Mouse (Mus musculus): ENCODE measurements around the gene Mybpc3. TPM values are rescaled to one million over a fixed set of nuclear protein-coding genes. Genes with fewer than 3 reads are reported as not detected.
"Not testable (repeated sequence)": the region's sequence is repeated elsewhere in the genome, so short reads cannot be mapped to it uniquely, and the experiment has no call there.

Gene Mybpc3
- polyA plus RNA-seq, 1 experiment from 2014 or later: 0.36 TPM

DNA sequence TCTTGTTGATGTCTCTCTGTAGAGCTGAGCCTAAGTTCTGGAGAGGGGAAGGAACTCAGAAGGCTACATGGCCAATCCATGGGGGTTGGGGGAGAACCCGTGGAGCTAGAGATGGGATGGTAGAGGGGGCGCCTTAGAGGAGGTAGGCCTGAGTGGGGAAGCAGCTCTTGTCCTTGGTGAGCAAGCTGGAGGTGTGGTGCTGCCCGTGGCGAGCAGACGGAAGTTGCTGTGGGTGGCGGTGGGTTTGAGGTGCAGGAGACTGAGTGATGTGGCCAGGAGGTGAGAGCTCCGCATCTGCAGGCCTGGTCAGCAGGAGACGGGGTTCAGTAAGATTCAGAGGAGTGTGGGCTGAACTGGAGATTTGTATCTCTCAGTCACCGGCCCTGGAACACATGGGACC, 30.5 kb upstream of the Mybpc3 start:
- DNase-seq (ENCODE audit: low spot score): no peak

DNA sequence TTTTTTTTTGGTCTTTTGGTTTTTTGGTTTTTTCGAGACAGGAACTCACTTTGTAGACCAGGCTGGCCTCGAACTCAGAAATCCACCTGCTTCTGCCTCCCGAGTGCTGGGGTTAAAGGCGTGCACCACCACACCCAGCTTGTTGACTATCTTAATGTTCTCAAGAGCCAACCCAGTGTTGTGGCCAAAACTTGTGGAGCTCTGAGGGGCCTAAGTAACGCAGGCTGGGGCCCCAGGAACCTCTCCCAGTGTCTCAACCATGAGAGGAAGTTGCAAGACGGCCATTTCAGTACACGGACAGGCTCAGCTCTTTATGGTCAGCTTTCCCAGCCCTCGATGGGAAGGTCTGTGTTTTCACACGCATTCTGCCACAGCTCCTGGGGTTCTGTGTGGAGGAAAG, 29.0 kb upstream of the Mybpc3 start:
- DNase-seq (ENCODE audit: low spot score): no peak

DNA sequence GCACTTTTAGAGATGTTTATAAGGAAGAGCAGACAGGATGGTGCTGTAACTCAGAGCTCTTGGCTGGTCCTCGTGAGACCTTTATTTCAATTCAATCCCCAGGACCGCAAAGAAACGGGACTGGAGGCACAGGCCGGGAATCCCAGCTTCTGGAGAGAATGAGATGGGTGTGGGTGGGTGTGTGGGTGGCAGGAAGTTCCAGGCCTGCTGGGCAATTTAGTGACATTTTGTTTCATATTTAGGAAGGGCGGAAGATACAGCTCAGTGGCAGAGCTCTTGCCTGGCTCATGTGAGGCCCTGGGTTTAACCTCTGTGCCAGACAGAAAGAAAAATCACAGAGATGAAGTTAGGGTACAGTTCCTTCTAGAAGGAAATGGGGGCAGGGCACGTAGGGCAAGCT, 27.7 kb upstream of the Mybpc3 start:
- DNase-seq (ENCODE audit: low spot score): no peak

DNA sequence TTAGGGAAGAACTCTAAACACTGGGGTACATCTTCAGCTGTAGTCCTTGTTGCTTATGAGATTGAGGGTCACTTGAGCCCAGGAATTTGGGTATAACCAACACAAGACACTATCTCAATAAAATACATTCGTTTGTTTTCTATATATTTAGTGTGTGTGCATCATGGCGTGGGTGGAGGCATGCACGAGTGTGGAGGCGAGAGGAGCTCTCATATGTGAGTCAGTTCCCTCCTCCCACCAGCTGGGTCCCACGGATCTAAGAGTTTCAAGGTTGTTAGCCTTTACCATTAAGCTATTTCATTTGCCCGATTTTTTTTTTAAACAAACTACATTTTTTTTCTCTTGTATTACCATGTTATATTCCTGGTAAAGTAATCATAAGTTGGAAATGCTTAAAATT, 27.1 kb upstream of the Mybpc3 start:
- no peak for DNase-seq (ENCODE audit: low spot score)

DNA sequence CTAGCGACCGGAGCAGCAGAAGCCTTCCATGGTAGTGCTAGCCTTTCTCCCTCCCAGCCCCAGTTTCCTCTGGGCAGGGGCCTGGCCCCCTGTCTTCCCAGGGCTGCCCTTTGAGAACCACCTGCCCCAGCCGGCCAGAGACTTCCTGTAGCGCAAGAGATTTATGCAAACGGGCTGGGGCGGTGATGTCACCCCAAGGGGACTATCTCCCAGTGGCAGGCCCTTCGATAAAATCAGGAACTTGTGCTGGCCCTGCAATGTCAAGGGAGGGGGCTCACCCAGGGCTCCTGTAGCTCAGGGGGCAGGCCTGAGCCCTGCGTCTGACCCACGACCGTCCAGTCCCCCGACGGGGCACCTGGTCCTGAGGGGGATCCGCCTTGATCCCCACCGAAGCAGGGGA, 21.4 kb upstream of the Mybpc3 start:
- DNase-seq (ENCODE audit: low spot score): no peak

DNA sequence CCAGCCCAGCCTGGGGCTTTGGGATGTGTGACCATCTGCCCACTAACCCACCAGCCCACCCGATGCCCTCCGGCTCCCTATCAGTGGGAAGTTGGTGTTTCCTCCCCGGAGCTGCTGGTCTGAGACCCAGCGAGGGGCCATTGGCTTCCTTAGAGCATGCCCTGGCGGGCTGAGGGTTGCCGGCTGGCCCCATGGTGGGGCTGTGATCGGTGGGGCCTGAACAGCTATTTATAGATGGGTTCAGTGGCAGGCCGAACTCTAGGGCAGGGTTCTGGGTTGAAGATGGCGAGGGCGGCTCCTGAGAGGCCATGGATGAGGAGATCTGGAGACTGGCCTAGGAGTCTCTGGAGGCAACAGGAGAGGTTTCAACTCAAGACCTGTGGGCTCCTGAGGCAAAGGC, 20.9 kb upstream of the Mybpc3 start:
- DNase-seq (ENCODE audit: low spot score): no peak

DNA sequence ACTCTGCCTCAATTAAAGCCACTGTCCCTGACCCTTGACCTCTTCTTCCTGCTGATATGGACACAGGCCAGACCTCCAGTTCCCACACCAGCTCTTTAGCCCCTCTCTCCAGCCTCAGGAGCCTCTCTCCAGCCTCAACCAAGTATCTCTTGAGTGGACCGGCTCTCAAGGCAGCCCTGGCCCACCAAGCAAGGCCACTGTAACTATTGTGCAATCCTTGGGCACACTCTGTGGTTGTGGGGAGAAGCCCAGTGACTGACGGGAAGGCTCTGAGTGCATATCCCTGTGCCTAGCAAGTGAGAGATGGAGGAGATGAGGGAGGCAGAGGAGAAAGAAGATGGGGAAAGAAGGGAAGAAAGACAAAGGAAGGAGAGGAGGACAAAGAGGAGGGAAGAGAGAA, 19.8 kb upstream of the Mybpc3 start:
- no peak for DNase-seq (ENCODE audit: low spot score)

DNA sequence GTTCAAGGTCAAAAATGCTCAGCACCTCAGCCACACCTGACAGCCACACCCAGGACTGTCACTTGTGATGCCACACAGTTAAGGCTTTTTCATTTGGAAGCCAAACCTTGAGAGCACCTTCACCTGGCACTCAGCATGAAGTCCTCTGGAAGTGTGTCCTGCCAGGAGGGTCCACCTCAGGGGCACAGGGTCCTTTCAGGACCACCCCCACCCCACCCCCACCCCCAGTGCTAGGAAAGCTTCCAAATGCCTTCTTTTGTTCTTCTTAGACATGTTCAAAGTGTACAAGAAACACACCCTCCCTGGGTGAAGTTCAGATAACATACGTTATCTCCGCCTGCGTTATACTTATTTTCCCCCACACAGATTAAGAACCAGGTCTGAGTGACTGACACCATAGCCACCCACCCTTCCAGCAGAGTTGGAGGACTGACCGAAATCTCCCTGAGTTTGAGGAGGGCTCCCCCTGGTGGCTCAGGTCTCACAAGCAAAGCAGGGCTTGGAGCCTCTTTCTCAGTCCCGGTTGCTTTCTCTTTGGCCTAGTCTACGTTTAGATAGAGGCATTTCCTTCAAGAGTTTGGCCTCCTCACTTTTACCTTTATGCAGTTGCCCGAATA, 16.7 kb upstream of the Mybpc3 start:
- DNase-seq (ENCODE audit: low spot score): peak; percentile 90

DNA sequence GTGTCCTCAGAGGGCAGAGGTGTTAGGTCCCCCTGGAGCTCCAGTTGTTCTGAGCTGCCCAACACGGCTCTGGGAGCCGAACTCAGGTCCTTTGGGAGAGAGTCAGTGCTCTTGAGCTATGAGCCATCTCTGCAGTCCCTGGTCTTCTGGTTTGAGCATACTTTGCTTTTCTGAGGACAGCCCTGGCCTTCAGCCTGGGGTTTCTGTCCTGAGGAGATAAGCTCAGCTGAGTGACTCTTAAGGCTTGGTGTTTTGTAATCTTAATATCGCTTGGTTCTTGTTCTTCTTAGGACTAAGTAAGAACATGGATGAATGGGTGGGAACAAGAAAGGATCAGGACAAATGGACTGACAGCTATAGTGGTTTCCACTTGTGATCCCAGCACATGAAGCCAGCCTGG, 9.8 kb upstream of the Mybpc3 start:
- no peak for DNase-seq (ENCODE audit: low spot score)

DNA sequence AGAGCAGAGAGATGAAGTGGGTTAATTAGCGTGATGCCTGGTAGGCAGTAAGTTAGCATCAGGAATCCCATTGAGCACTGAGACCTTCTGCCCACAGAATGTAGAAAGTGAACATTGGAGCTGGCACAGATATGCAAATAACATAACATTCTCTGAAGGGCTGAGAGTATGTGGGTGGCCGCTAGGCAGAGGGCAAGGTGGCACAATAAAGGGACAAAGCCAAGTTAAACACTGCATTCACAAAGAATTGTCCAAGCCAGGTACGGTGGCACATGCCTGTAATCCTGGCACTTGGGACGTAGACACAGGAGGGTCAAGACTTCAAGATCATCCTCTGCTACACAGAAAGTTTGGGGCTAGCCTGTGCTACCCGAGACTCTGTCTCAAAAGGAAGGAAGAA, 8.7 kb upstream of the Mybpc3 start:
- DNase-seq (ENCODE audit: low spot score): no peak

DNA sequence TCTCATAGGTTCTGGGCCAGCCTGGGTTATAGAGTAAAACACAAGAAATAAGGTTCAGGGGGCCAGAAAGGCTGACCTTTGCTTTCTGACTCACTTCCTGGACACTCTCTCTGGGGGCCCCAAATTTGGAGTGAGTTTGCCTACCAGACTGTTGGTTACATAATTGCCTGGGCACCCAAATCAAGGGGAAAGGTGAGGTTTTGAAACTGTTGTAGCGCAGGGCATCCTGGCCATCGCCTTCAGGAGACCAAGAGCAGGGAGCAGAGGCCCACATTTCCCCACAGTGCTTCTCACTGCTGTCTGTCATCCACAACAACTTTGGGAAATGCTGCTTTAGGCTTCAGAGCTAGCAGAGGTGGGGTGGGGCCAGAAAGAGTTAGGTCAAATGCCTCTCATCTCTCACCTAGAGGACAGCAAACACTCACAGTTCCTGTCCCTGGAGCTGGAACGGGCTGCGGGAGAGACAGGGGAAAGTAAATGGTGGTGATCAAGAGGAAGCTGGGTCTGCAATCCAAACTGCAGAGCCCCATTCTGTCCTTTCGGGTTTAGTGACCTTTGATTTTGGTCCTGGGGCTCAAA, 8.0 kb upstream of the Mybpc3 start:
- DNase-seq (ENCODE audit: low spot score): no peak

DNA sequence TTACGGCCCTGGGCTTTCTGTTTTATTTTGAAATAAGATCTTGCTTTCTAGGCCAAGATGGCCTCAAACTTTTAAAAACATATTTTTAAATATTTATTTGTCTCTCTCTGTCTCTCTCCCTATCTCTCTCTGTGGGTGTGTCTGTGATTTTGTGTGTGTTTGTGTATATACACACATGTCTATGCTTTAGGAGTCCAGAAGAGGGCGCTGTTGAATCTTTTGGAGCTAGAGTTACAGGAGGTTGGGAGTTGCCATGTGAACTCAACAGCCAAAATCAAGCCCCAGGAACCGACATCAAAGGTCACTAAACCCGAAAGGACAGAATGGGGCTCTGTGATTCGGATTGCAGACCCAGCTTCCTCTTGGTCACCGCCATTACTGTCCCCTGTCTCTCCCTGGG, 7.5 kb upstream of the Mybpc3 start:
- no peak for DNase-seq (ENCODE audit: low spot score)

DNA sequence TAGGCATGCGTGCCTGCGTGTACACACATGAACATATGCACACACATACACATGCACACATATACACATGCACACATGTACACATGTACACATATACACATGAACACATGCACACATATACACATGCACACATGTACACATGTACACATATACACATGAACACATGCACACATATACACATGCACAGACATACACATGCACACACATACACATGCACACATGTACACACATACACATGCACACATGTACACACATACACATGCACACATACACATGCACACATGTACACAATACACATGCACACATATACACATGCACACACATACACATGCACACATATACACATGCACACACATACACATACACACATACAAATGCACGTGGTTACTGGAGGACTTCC, 6.1 kb upstream of the Mybpc3 start:
- DNase-seq (ENCODE audit: low spot score): not testable (repeated sequence)

DNA sequence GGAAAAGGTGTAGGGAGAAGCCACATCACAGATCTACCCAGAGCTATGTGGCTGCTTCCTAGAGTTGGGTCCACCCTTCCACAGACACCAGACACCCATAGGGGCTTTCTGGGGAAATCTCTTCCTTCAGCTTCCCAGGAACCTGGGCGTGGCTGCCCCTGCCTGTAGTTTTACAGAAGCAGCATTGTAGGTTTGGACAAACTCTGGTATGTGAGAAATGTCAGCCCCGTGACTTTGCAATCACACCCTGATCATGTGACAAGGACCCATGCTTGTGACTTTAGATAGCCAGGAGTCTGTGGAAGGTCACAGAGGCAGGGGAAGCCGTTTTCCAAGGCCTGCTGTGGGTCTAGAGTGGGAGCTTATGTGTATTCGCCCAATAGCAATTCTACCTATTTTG, 5.5 kb upstream of the Mybpc3 start:
- no peak for DNase-seq (ENCODE audit: low spot score)

DNA sequence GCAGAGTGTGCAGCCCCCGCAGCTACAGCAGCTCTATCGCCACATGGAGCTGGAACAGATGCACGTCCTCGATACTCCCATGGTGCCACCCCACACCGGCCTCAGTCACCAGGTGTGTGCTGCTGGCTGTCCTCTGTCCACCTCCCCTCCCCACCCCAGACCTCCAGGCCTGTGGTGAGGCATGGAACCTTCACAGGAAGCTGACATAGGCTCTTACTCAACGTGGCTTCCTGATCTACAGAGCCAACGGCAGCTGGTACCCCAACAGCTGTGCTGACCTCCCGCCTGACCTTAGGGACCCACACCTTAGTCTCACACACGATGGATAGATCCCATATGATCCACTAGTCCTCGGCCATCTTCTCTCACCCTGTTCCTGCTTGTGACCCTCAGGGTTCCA, 4.6 kb upstream of the Mybpc3 start:
- DNase-seq (ENCODE audit: low spot score): no peak

DNA sequence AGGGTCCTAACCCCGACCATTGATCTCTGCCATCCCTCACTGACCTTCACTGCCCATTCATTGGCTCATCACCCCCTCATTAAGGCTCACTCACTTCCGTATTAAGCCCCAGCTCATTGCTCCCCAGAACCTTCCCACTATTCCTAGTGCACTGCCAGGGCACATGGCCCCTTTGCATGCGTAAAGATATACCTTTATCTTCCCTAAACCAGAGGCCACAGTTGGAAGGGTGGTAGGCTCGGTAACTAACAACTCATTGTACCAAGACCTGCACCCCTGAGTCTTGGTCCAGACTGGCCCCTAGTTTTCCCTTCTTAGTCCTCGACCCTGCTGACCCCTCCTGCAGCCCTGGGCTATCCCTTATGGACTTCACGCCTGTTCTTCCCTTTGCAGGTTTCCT, 4.1 kb upstream of the Mybpc3 start:
- DNase-seq (ENCODE audit: low spot score): no peak

DNA sequence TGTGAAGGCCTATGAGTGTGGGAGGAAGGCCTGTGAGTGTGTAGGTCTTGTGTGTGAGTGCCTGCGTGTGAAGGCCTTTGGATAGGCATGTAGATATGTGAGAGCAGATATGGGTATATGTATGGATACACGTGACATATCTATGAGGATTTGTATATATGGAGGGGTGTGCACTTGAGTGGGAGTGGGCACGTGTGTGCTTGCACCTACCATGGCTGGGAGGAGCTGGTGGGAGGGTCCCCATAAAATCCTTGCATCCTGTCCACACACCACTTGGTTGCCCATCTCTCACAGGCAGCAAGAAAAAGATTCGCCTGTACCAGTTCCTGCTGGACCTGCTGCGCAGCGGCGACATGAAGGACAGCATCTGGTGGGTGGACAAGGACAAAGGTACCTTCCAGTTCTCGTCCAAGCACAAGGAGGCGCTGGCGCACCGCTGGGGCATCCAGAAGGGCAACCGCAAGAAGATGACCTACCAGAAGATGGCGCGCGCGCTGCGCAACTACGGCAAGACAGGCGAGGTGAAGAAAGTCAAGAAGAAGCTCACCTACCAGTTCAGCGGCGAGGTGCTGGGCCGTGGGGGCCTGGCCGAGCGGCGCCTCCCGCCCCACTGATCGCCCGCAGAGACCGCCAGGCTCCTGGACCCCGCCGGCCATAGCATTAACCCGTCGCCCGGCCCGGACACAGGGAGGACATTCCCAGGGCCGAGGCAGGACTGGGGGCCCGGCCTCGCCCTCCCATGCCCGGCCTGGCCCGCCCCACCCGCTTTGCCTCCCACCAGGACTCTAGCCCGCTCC, 3.0 kb upstream of the Mybpc3 start:
- DNase-seq (ENCODE audit: low spot score): peak; percentile 66

DNA sequence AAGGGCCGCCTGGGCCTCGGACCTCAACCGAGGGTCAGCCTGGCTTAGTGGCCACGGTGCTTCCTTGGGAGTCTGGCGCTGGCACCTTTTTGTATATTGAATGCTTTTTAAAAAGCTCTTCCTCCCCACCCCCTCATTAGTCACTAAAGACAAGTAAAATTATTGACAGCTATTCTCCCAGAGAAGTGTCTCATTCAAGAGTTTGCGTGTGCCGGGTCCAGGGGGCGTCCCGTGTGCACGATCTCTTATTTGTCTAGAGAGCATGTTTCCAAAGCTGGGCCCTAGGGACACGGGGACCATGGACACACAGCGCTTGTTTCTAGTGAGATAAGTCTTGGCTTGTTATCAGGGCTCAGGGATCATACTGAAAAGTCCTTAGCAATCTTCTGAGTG, 2.4 kb upstream of the Mybpc3 start:
- DNase-seq (ENCODE audit: low spot score): no peak

DNA sequence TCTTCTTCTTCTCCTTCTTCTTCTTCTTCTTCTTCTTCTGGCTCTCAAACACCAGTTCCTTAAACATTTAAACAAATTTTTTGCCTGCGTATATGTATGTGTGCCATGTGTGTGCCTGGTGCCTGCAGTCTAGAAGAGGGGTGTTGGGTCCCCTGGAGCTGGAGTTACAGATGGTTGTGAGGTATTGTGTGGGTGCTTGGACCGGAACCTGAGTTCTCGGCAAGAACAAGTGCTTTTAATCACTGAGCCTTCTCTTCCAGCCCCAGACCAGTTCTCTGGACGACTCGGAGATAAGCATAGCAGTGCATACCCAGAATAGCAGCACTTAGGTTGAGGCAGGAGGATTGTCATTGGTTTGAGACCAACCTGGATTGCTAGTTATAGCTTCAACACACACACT, 1.1 kb upstream of the Mybpc3 start:
- DNase-seq (ENCODE audit: low spot score): no peak

DNA sequence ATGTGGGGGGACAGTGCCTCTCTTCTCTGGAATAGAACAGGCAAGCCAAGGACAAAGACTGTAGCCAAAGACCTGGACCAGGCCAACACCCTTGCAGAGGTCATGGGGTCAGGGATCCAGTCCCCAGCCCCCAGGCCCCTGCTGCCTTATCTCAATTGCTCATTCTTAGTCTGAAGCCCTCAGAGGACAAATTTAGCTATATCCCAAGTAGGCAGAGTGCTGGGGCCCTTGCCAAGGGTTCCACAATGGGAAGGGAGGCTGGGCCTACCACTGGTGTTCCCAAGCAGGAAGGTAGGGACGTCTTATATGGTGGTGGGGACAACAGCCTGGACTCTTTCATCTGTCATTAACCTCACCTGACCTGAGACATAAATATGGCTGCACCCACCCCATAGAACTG, 703 bp downstream of the Mybpc3 start:
- DNase-seq (ENCODE audit: low spot score): no peak

DNA sequence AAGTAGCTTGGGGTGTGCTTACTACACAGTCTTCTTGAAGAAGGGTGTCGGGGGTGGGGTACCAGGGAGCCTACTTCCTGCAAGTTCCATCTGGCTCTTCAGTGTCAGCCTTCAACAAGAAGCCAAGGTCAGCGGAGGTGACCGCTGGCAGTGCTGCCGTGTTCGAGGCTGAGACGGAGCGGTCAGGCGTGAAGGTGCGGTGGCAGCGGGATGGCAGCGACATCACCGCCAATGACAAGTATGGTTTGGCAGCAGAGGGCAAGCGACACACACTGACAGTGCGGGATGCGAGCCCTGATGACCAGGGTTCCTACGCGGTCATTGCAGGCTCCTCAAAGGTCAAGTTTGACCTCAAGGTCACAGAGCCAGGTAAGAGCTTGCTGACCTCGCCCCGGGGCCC, 1.1 kb downstream of the Mybpc3 start:
- DNase-seq (ENCODE audit: low spot score): no peak

DNA sequence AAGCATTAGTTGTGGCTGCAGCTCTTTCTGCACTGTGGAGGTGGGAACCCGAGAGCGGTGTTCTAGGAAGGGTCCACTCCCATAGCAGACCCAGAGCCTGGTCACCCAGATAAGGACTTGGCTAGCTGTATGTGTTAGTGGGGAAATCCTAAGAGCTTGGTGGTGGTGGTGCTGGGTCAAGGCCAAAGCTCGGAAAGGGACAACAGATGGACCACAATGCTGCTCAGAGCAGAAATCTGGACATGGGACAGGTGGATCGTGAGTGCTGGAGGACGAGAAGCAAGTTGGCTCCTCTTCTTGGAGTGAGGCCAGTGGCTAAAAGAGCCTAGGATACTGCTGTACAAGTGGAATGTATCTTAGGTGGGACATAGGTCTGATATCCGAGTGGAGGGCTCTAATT, 1.6 kb downstream of the Mybpc3 start:
- DNase-seq (ENCODE audit: low spot score): no peak

DNA sequence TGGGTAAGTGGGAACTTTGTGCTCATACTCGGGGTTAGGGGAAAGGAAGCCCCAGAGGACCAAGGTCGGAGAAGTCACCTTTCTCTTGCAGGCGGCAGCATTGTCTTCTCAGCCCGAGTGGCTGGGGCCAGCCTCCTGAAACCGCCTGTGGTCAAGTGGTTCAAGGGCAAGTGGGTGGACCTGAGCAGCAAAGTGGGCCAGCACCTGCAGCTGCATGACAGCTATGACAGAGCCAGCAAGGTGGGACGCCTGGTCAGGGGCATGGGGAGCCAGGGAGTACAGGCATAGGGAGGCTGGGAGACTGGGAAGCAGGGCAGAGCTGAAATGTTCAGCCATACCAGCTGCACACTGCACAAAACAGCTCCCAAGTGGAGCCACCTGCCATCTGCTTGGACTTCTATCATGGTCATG, 2.3 kb downstream of the Mybpc3 start:
- DNase-seq (ENCODE audit: low spot score): no peak

All from thymus, postnatal 0 days (tissue).